Mouse (Mus musculus): ENCODE measurements around the gene Cant1.

GRCm38 (mm10) chr11:118427266-118427779 is 8.4 kb upstream of the Cant1 start:
- TF ChIP-seq ELF1 (IDR thresholded peaks at IDR 0.05; ENCODE audit: low read depth, low read length) (no peak), POLR2AphosphoS5 (IDR thresholded peaks at IDR 0.05; ENCODE audit: borderline replicate concordance, low read depth, low read length) (no peak), POLR2A (IDR thresholded peaks at IDR 0.05; ENCODE audit: control insufficient read depth in 1 of 2, insufficient read depth in 1 of 2, low read depth in 1 of 2, low read length in 2 of 2, poor library complexity in 1 of 2) (no peak), ZNF384 (IDR thresholded peaks at IDR 0.05; ENCODE audit: low read depth, low read length) (no peak)

All from MEL (cell line).